Mouse (Mus musculus) large intestine, adult 2 months (tissue): ENCODE measurements at regions not wholly inside any gene's neighbourhood (a gene's known extent, or its start where the extent isn't known, plus 50 kb on each side); places are given as distances from the start of the nearest gene placed in this dataset.
A peak's percentile ranks its signal among the peaks of the same experiment; 100 is the strongest.

ENCODE experiments used
- DNase-seq: peaks from one replicate; pipeline ENCODE4 v3.0.0-alpha.2; 2012; ENCODE audit warnings: low read depth, low spot score
- WGBS: fragments of 180-500 bp; shearing (Covaris S2); methylation state at CpG from one replicate; pipeline ENCODE4 v1.1.7; 2018; 5-methylcytosine and 5-hydroxymethylcytosine counted together

DNA sequence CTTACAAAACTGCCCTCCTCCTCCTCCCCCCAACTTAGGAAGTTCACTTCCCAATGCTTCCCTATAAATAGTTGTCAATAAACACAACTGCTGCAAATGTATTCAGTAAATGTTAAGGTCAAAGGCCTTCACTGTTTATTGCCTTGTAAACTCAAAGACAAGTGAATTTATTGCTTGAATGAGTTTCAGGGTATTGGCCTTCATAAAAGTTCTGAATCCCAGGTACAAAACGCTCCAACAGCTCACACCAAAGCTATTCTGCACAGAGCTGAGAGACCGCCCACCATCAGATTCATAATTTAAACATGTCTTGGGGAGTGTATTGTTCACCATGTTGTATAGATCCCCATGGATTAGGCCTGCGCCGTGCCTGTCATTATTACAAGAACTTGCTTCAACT lies 53.9 kb upstream of the Cdkn3 start:
- WGBS = 17% methylated on average over 4 of the region's 4 CpGs
- peak; percentile 71 for DNase-seq

DNA sequence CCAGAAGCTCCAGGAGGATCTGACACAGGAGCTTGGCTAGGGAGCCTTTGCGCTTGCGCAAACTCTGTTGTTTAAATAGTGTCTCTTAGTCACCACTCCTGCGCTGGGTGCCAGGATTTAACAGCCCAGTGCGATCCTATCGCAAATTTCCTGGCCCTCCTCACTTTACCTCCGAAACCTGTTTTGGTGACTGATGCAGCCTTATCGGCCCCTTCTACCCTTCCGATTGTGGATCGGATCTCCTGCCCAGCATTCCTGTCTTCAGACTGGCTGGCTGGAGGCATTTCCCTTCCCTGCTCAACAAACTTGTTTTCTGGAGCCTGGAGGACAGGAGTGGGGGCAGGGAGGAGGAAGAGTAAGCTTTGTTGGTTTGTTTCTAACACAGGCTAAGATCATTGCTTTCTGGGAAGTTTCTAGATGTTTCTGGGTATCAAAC lies 56.0 kb upstream of the Cdkn3 start:
- 13% methylated on average over 9 of the region's 9 CpGs for WGBS
- peak; percentile 72 for DNase-seq

DNA sequence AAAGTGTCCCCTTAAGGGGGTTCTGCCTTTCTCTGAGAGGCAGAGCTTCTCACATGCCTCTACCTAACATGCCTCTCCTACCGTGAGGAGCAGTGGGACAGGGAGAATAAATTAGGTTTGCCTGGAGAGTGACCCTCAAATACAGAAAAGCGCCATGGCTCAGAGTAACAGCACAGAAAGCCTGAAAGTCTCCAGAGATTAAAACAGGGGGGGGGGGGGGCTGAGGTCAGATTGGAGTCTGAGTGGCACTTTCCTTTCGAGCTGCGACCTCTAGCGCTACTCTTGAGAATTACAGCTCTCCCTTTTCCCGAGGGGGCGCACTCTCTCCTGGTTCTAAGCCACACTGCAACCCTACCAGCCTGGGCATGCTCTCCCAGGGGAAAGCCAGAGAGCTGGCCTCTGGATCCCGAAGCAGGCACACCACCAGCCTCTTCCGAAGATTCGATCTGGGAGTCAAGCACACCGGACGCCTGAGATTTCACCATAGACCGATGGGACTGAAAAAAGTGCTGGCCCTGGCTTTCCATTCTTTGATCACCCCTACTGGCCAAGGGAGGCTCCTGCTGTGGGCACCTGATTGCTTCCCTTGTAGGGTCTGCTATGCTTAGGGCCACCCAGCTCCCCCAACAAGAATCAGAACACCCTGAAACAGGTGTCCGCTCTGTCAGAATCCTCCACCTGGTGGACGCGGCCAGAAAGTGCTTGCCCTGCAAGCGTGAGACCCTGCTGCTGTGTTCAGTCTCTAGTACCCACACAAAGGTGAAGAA lies 57.5 kb upstream of the Cdkn3 start:
- 45% methylated on average over 17 of the region's 17 CpGs for WGBS
- DNase-seq = no peak

DNA sequence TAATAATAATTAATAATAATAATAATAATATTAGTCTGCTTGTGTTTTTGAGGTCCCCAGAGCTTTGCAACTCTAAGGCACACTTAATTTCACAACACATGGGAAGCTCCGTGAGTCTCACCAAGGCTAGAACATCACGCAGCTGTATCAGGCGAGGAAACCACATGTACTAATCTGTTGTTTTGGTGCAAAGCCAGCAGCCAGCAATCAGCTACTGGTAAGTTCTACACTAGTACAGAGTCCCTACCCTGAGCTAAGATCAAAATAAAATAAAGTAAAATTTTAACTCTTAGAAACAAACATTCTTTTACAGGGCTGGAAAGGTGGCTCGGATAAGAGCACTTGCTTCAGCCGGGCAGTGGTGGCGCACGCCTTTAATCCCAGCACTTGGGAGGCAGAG lies 67.8 kb upstream of the Cdkn3 start:
- WGBS = 54% methylated on average over 7 of the region's 7 CpGs
- DNase-seq = no peak

DNA sequence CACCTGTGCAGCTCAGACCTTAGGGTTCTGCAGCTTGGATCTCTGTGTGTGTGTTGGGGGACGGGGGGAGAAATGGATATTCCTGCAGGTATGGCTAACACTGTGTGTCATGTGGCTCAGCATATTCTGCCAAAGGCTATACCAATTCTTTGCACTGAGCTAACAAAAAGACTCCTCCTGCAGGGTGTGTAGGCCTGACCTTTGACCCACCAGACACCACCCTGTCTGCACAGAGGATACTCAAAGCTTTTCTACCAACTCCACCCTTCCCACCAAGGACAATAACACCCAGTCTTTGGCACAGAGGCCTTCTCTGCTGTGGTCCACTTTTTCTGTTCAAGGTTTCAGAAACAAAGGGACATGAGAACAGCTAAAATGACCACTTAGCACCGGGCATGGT lies 68.3 kb upstream of the Cdkn3 start:
- WGBS = 39% methylated on average over 2 of the region's 2 CpGs
- peak; percentile 51 for DNase-seq

DNA sequence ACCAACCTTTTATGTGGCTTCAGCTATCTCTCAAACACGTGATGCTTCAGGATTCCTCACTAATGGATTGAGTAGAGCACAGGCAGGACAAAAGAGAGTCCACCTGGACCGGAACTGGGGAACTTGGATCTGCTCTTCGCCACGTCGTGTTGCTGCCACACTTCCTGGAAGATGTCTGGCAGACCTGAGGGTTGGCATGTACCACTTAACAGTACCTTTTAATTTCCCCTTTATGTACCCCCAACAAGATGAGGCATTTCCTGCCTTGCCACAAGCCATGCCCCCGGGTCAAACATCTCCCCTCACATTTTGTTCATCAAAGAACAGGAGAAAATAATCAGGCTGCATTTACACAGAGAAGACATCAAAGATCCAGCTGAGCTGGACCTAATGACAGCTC lies 77.6 kb upstream of the Cdkn3 start:
- 70% methylated on average over 6 of the region's 6 CpGs for WGBS
- no peak for DNase-seq

DNA sequence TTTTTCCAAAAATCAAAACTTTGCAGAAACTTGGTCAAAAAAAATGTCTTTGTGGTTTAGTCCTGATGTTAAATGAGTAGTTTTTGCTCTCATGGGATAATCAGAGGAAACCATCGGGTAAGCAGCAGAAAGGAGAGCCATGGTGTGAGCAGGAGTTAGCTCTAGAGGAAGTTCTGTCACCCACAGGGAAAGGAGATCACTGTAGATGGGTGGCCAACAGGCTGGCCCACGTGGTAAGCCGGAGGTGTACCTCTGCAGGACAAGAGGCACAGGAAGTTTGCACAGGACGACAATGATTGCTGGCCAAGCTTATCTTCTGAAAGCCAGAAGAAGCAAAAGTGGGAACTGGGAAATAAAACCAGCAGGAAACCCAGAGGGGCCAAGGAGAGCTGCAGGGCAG lies 81.4 kb upstream of the Cdkn3 start:
- 34% methylated on average over 4 of the region's 4 CpGs for WGBS
- no peak for DNase-seq

DNA sequence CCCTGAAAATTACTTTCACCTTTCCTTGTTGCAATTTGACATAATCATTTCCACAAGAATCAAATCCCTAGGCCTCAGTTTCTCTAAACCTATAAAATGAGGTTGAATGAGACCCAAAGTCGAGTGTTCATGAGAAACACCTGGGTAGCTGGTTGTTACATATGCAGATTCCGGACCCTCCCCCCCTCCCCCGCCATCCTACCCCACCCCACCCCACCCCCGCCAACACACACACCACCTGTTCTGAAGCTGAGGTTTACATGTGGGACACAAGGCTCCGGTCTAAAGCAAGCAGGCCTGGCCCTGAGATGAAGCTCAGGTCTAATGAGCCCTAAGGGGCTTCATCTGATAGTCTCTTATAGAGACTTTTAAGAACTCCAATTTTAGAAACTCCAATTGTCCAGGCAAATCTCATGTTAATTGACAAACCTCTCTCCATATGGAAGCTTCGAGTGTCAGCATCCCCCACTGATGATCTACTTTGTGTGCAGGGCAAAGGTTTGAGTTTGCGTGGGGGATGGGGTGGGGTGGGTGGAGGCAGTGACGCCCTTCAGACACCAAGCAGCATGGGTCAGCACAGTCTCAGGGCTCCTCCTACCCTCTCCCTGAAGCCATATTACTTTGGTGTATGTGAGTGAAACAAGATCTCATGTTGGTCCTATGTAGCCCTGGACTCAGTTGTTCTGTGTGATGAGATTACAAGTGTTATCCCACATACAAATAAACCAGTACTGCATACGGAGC lies 88.7 kb upstream of the Cdkn3 start:
- WGBS = 84% methylated on average over 9 of the region's 9 CpGs
- no peak for DNase-seq

DNA sequence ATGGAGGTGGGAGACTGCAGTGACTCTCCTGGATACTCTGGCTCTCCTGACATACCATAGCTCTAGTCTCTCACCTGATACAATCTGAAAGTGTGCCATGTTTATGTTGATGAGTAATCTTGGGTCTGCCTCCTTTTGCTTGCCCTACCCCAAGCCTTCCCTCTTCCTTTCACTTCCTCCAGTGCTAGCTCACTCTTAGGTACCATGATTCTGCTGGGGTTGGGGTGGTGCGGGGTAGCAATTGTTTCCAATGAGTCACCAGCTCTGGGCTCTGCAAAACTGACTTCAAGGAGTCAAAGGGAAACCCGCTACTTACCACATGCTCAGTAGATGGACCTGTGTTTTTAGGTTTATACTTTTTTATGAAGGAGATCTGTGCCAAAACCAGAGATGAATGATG lies 89.3 kb upstream of the Cdkn3 start:
- WGBS = 79% methylated on average over 2 of the region's 2 CpGs
- DNase-seq = no peak

DNA sequence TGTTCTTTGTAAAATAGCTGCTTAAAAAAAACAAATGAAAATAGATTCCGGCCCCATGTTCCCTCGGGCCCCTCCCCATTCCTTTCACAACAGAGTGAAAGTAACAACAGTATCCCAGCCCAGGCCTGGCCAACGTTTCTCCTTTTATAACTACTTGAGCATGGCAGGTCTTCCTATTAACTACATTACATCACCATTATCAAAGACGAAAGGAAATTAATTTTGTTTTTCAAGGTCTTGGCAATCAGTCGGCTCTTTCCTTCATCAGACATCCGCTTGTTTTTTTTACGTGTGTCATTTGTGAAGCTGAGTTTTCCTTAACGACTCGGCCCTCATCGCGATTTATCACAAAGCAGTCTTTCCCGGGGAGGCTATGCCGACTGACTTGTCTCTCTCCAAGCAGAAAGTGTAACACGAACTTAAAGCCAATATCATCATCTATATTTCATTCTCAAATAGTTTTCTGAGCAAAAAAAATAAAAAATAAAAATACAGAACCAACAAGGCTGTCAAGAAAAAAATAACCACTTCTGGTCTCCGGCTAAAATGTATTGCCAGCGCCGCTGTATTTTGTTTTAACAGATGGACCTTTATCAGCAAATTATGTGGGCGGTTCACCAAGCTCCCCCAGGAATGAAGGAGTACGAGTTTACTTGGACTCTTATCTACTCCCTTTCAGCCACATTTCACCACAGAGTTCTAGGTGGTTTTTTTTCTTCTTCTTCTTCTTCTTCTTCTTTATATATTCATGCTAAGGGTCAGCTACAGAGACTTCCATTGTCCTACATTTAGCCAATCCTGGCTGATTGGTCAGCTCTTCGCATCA lies 89.9 kb upstream of the Cdkn3 start:
- 80% methylated on average over 20 of the region's 20 CpGs for WGBS
- DNase-seq = no peak

DNA sequence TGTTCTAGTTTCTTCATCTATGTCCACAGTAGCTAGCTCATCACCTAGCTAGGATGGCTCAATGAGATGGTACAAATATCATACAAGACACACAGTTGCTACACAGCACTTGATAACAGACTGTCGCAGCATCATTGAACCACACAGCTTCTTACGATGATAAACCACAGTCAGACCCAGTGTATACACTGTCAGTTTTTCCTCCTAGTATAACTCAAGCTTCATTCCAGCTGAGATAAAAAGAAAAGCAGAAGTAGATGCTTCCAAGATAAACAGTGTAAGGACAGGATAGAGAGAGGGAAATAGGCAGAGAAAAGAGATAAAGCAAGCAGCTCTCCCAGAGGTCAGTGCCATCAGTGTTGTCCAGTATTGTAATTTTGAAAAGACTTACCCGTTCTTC lies 92.1 kb upstream of the Cdkn3 start:
- WGBS = 82% methylated on average over 3 of the region's 3 CpGs

DNA sequence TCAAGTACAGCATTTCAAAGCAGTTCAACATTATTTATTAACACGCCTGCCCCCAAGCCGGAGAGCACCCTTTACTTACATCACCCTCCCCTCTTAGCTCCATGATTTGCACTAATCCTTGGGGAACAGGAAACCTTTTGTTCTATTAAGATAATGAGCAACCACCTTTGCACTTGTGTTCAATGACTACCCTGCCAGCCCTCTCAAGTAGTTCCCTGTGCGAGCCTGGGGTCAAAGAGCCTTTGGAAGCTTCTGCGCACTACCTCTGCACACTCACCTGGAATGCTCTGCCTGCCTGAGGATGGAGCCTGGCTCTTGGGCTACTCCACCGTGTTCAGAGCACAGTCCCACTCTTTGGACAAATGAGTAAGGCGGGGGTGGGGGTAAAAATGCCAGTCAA lies 96.0 kb upstream of the Cdkn3 start:
- DNase-seq = no peak
- whole genome bisulfite sequencing = 55% methylated on average over 6 of the region's 6 CpGs

More for the DNA sequence above, 92.1 kb upstream of the Cdkn3 start:
- DNase-seq = no peak

DNA sequence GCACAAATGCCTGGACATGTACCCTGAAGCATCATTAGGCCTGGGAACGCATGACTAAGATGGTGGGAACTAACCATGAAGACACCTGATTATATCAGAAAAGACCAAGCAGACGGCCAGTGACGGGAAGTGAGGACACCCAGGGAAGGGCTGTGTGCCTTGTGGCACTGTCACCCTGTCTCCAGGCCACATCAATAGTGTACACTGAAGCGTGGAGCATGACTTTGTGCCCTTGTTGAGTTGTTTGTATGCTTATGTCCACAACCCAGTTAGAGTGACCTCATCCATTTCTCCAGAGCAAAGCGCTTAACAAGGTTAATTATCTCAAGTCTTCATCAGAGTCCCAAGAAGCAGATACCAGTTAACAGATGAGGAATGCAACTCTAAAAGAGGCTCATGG lies 96.8 kb upstream of the Cdkn3 start:
- WGBS = 93% methylated on average over 5 of the region's 5 CpGs
- DNase-seq = no peak

DNA sequence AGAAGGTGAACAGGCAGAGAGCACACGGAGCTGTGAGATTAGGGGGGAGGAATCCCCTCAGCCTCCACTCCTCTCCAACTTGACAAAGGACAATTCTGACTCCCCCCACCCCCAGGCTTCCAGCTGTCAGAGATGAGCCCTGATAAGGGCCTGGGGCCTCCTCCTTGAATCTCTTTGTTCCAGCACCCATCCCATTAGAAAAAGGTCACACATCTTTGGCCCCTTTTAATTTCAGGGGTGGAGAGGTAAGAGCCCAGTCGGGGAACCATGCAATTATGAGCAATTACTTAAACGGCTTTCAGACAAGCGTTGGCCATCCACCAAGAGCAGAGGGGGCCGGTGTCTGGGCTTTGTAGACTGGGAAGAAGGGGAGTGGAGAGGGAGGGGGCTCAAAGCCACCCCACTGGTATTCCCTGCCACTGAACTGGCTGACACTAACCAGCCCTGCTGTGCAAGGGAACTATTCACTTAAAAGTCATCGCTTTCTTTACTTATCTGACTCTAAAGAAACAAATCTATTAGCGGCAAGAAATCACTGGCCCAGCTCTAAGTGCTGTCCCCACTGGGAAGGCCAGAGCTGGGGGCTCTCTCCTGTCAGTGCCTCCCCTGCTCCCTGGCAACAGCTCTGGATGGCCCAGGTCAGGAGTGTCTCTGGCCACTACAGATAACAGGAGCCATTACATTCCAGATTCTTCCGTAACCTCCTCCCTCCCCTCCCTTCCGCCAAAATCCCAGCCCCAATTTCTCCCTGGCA lies 98.4 kb upstream of the Cdkn3 start:
- no peak for DNase-seq
- 41% methylated on average over 9 of the region's 9 CpGs for WGBS

DNA sequence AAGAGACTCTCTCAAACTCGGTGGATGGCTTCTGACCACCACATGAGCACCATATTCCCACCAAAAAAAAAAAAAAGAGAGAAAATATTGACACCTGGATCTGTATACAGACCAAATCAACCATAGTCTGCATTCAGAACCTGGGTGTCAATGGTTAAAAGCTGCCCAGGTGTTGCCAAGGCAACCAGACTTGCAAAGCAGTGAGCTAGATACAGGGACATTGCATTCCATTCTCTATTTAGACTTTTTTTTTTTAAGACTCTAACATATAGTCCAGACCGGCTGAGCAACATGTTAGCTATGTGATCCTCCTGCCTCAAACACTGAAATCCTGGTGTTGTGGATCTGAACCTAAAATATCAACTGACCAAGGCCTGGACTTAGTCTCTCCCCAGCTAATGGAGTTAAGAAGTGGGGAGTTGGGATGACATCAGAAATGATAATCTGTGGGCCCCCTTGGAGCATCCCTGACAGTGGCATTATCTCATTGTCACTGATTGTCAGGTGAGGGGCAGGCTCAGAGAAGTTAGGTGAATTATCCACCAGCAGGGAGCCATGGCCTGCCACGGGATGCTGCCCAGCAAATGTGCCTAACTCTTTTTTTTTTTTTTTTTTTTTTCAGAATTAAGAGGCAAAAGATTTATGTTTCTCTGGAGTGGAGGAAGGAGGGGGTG lies 99.1 kb upstream of the Cdkn3 start:
- no peak for DNase-seq
- 59% methylated on average over 3 of the region's 3 CpGs for WGBS

DNA sequence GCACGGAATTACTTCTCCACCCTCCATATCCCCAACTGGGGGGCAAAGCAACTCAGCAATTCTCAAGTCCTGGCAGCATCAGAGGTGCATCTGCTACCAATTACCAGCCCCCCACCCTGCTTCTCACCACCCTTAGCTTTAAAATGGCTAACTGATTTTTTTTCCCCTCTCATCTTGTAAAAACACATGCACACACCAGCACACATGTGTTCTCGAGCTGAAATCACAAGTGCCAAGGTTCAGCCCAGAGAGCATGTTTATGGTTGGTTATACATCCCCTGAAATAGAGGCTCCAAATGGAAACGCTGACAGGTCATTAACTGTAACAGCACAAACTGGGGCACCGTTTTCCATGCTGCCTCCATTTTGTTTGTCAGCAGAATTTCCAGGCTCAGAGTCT lies 101.0 kb upstream of the Cdkn3 start:
- no peak for DNase-seq
- 52% methylated on average over 4 of the region's 4 CpGs for WGBS

DNA sequence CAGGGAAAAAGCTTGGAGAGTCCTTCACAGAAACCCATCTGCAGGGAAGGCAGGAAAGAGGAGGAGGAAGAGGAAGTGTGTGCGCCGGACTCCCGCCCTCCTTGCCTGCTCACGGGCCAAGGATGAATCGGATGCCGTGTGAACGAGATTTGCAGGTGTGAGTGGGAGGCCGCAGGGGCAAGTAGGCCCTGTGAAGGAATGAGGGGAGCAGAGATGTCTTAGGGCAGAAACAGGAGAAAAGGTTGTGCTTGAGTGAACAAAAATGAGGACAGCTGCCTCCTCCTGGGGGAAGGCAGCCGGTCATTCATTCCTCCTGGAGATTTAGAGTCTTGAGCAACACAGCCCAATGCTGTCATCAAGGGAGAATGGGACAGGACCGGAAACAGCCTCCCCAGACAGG lies 104.1 kb upstream of the Cdkn3 start:
- no peak for DNase-seq
- WGBS = 80% methylated on average over 10 of the region's 10 CpGs

DNA sequence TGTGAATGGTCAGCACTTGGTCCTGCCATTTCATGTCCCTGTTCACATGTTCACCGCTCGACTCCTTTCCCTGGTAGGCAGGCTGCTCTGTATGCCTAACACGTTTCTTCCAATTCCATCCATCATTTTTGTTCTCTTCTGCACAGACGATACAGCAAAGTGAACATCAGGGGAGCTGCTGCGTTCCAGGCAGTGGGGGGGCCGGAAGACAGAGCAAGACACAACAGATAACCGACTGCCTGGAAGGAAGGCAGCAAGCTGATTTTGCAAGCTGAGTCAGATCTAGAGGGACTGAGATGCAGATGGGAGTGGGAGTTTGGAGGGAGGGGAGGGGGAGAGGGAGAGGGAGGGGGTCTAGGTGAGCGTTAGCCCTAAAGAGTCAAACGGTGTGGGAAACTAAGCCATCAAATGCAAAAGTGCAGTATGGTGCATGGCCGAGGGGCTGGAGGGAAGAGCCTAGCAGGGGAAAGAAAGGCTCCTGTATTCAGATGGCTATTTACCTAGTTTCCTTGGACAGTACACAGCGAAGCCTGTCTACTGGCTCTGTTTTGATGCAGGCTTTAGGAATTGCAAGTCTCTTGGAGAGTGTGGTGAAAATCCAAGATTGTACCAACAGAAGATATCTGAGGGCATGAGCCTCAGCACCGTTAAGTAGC lies 112.9 kb upstream of the Cdkn3 start:
- WGBS = 76% methylated on average over 12 of the region's 12 CpGs
- no peak for DNase-seq
